Mouse (Mus musculus) T-helper 2 cell (primary cell): Measurements from ENCODE around the gene Rcbtb2.

Source experiments
- in situ Hi-C: fragments of 300-600 bp; cut with MboI, MseI; formaldehyde crosslinking; loops from one replicate; pipeline ENCODE4 v1.15.1; 2025; ENCODE audit warnings: high pct_unique_total_duplicates

Gene Rcbtb2

DNA sequence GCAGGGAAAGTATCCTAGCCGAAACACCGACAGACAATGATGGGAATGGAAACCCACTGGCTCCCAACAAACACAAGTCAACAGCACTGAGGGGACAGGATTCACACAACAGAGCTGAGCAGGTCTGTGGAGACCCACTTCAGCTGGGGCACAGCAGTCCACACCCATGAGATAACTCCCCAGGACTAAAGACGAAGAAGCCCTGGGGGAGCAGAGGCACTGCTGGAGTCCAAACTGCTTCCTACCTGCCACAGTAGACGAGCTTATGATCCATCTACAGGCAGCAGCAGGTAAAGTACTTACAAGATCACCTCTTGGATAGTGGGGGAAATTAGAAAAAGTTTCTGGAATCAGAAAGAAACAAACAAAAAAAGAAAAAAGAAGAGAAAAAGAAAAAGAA lies 131.6 kb downstream of the Rcbtb2 start:
- in situ Hi-C loops: loop anchor here (10.0 kb wide), 1 partner anchor 150 kb away; no protein-coding TSS in a partner anchor

DNA sequence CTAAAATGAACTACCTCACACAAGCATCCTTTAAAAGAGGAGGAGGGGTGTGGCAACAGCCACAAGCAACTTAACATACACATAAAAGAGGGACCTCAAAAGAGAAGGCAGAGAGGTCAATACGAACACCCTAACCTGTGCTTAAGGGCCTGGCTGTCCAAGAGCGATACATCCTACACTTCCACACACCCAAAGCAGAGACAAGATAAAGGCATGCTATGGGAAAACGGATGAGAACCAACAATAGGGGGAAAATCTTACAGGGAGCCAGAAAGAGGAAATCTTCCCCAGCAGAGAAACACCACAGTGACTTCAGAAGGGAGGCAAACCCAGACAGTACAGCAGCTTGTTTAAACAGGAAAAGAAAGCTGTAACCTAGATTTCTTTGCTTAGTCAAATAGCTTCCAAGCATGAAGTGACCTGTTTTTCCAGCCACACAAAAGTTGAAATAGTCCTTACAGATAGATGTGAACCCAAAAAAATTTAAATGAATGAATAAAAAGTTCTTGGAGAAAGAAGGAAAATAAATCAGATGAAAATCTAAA lies 132.7 kb downstream of the Rcbtb2 start:
- in situ Hi-C loops: loop anchor here (10.0 kb wide), 1 partner anchor 151 kb away; no protein-coding TSS in a partner anchor

DNA sequence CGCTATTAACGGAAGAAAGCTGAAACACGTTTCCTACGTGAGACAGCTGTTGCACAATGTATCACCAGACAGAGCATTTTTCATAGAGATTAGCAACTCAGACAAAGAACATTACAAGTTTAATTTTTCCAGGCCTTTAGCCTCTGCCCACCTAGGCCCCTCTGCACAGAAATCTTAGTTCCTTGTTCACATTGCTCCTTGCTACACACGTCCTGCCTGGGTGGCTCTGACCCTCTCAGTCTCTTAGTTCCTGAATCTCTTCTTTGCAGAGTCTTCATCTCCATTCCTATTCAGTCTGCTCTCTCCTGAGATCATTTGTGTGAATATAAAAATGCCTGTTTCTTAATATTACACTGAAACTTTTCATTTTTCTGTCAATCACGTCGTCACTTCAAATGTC lies 134.5 kb downstream of the Rcbtb2 start:
- in situ Hi-C loops: loop anchor here (10.0 kb wide), 1 partner anchor 153 kb away; no protein-coding TSS in a partner anchor
